27 mouse cellular contexts compared by ENCODE assay signal in the genomic region with DNA sequence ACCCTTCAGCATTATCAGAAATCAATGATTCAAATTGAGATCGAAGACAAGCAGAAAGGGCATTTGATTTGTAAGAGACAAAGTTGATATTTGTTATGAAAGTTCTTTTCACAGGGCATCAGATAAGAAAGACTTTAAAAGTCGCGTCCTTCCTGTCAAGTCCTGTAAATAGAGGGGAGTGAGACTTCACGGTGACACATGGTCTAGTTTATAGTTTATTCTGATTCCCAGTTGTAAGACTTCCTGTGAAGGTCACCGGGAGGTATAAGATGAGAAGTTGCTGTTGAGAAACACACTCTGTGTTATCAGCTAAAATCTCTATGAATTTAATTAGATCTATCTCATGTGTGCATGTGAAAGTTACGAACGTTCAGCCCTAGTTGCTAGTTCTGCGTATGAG.
A peak's percentile ranks its signal among the peaks of the same experiment; 100 is the strongest.
DNase-seq lines count a peak whose midpoint lies in the region; ATAC-seq lines count a peak whose summit lies in the region.
"Had no signal": no experiment of that assay in that cellular context is flagged by ENCODE, and none has a peak within 500 bp of the region (broad histone marks: within the 10 kb centered on the region; RNA-seq: fewer than 3 reads in every experiment).

No protein-coding gene starts in this region.

- no peaks in the 10 kb centered on the region for H3K36me3 ChIP-seq in midbrain, embryonic 15.5 days (replicated peaks)
- H3K36me3 ChIP-seq: embryonic facial prominence, embryonic 13.5 days; embryonic facial prominence, embryonic 15.5 days; forebrain, embryonic 10.5 days; forebrain, embryonic 12.5 days; G1E had no signal

- H3K27ac ChIP-seq in midbrain, embryonic 15.5 days: no peak overlapping the region
- H3K27ac ChIP-seq: embryonic facial prominence, embryonic 13.5 days; embryonic facial prominence, embryonic 15.5 days; forebrain, embryonic 10.5 days; forebrain, embryonic 12.5 days had no signal

- peak; percentile 49 for ATAC-seq in activated CD4-positive, CD25-positive, alpha-beta regulatory T cell, adult 4 months
- ATAC-seq in inflammation-experienced regulatory T-cells, adult 6 months: peak; percentile 69
- no peak for ATAC-seq in midbrain, embryonic 15.5 days (replicated peaks)
- ATAC-seq: forebrain, embryonic 14.5 days; forebrain, embryonic 16.5 days; Patski had no signal

- no peaks in the 10 kb centered on the region for H3K9me3 ChIP-seq in midbrain, embryonic 15.5 days
- H3K9me3 ChIP-seq: embryonic facial prominence, embryonic 13.5 days; embryonic facial prominence, embryonic 15.5 days; forebrain, embryonic 10.5 days; forebrain, embryonic 12.5 days; G1E had no signal

- no peak overlapping the region for H3K4me3 ChIP-seq in midbrain, embryonic 15.5 days
- H3K4me3 ChIP-seq: embryonic facial prominence, embryonic 13.5 days; embryonic facial prominence, embryonic 15.5 days; erythroblast, embryonic 14.5 days; forebrain, embryonic 10.5 days; forebrain, embryonic 12.5 days had no signal

- H3K9ac ChIP-seq in midbrain, embryonic 15.5 days: no peak overlapping the region
- H3K9ac ChIP-seq: embryonic facial prominence, embryonic 13.5 days; embryonic facial prominence, embryonic 15.5 days; forebrain, embryonic 12.5 days had no signal

- no peaks in the 10 kb centered on the region for H3K27me3 ChIP-seq in midbrain, embryonic 15.5 days (replicated peaks)
- H3K27me3 ChIP-seq: CH12.LX; embryonic facial prominence, embryonic 13.5 days; embryonic facial prominence, embryonic 15.5 days; forebrain, embryonic 12.5 days; Patski had no signal

- peak; percentile 36 for DNase-seq in CD4-positive, CD25-positive, alpha-beta regulatory T cell, adult 2 months (ENCODE audit: low read depth, low spot score)
- no peak for DNase-seq in right cerebral cortex, adult 18-20 months
- no peak for DNase-seq in gastrocnemius, adult 18-20 months (ENCODE audit: low spot score)
- DNase-seq: adrenal gland, adult 2 months; adrenal gland, postnatal 10 days; adrenal gland, postnatal 25 days; B cell, adult 2 months; cerebellum, adult 11 months; cerebellum, adult 18-20 months; cerebellum, adult 8-10 months; cerebellum, adult 9-11 months; cerebellum, postnatal 14 days; cerebellum, postnatal 36 days; embryo, embryonic 11 days had no signal

- no peaks in the 10 kb centered on the region for H3K4me1 ChIP-seq in midbrain, embryonic 15.5 days
- H3K4me1 ChIP-seq: embryonic facial prominence, embryonic 13.5 days; embryonic facial prominence, embryonic 15.5 days; forebrain, embryonic 10.5 days; forebrain, embryonic 12.5 days had no signal

- 88% methylated on average over 8 of the region's 8 CpGs for WGBS in midbrain, embryonic 15.5 days

- no peak overlapping the region for H3K4me2 ChIP-seq in midbrain, embryonic 15.5 days
- H3K4me2 ChIP-seq: embryonic facial prominence, embryonic 13.5 days; embryonic facial prominence, embryonic 15.5 days; forebrain, embryonic 12.5 days had no signal
